Mouse (Mus musculus) right cerebral cortex, postnatal 36 days (tissue): ENCODE data around the gene Iqcf3.
A peak's percentile ranks its signal among the peaks of the same experiment; 100 is the strongest.

Experiments used
- DNase-seq, 2 experiments: peaks; one replicate each; pipeline ENCODE4 v3.0.0; 2022; ENCODE audit warnings: low spot score in 2 of 2, mixed read lengths in 1 of 2

The Iqcf3 gene

DNA sequence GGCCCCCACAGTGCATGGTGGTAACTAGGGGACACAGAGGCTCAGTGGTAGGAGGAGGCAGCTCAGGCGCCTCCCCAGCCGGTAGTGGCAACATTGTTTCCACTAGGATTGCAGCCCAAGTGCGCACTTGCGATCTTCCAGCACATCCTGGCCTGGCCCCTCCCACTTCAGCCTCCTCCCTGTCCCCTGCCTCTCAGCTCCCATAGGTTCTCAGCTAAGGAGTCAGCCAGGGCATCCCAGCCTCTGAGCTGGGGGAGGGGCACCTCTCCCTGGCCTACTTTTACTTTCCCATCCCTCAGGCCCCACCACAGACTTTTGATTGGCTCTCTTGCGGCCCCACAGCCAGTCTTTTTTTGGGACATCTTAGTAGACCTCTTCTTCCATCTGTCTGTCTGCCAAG is 89.5 kb downstream of the Iqcf3 start:
- no peak for DNase-seq

DNA sequence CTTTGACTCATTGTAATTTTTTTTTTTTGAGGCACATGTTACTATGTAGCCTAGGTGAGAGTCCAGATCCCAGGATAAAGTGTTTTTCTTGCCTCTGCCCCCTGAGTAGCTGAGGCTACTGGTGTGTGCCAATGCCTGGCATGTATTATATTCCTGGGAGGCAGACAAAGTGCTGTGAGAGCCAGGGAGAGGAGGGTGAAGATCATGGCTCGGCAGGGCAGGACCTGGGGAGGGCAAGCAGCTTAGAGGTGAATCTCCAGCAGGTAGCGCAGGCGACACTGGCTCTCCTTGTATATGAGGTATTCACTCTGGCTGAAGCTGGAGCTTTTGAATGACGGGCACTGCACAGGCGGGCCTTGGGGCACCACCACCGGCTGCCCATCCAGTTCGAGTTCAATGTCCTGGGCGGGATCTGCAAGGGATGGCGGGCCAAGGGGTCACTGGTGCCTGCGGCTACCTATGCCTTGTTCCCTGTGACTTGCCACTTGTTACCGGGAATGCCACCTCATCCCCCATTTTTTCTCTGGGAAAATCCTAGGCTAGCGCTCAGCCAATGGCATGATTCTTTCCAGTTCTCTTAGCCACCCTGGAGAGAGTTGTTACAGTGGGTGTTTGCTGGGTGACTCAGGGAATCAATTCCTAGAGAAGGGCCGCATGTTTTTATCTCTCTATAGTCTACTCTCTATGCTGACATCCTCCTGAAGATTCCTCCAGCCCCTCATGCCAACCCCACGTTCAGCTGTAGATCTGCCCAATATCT is 90.3 kb downstream of the Iqcf3 start:
- DNase-seq, result no peak

- DNase-seq, result no peak
Observed at GRCm38 (mm10) chr9:106469776-106470175, 91.7 kb downstream of the Iqcf3 start.

DNA sequence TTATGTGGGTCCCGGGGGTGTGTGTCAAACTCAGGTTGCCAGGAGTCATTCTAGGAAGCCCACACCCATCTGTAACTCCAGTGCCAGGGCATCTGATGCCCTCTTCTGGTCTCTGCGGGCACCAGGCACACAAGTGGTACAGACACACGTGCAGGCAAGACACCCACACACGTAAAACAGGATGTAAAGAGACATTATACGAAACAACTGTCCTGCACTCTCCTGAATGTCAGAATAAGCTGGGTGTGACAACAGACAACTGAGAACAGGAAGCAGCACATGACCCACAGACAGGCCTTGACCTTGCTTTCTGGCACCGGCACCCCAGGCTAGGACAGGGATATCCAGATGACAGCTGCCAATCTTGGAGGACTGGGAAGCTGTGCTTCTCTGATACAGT is 92.1 kb downstream of the Iqcf3 start:
- no peak for DNase-seq

- DNase-seq, result no peak
Observed at GRCm38 (mm10) chr9:106467746-106468145, 93.7 kb downstream of the Iqcf3 start.

- DNase-seq, result no peak
Observed at GRCm38 (mm10) chr9:106466721-106467120, 94.7 kb downstream of the Iqcf3 start.

DNA sequence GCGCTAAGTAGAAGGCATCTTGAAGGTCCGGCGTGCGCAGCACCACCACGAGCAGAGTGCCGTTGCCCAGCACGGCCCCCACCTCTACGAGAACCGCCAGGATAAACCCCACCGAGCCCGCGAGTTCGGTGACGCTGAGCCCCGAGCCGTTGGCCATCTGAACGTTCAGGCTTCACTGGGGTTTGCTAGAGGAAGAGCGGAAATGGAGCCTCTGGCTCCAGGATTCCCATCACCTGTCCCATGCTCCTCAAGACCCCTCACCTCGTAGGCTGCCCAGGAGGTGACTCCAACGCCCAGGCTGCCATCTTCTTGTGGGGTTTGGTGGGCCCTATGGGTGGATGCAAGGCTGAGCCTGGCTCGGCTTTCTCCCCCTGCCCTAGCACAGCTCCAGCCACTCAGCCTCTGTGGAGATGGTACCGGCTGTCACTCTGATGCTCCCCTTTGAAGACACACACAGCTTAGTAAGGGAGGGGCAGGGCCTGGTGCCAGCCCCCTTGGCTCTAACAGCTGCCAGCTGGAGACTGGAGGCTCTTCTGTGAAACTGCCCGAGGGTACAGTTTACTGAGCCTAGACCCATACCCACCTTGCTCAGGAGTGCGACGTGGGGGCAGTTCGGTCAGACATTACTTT is 95.7 kb downstream of the Iqcf3 start, which contains the start of gene Gpr62:
Gpr62 (minus strand) TSS at position 368 of the 630 bp plus-strand sequence.
- no peak for DNase-seq

- peak; percentile 55 to 64 for DNase-seq
Observed at GRCm38 (mm10) chr9:106464751-106465541, 96.5 kb downstream of the Iqcf3 start.

- no peak for DNase-seq
Observed at GRCm38 (mm10) chr9:106463122-106464063, 98.0 kb downstream of the Iqcf3 start.

GRCm38 (mm10) chr9:106462430-106462800 is 99.0 kb downstream of the Iqcf3 start:
- DNase-seq, result no peak

DNA sequence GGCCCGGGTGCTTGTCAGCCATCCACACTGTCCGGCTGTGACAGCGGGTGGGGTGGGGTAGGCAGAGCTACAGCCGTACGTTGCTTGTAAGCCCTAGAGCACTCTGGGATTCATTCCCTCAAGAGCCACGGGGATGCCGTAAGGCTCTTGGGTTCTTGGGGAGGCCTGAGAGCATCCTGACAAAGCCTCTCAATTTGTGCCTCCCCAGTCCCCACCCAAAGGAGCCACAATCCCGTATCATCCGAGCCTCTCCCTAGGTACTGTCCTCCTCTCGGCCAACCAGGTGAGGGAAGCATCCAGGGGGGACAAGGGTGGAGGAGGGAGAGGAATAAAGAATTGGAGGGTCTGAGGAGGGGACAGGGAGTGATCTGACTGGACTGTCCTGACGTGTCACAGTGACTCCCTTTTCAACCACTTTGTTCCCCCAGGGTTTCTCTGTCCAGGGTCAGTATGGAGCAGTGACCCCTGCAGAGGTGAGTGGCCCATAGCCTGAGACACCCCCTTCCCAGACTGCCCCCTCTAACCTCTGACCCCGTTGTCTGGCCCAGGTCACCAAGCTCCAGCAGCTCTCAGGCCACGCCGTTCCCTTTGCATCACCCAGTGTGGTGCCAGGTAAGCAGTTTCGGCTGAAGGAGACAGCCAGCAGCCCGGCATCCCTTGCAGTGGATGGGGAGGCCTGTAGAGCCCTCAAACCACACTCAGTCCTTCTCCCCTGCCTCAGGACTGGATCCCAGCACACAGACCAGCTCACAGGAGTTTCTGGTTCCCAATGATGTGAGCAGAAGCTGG is 99.6 kb downstream of the Iqcf3 start:
- DNase-seq, result no peak

DNA sequence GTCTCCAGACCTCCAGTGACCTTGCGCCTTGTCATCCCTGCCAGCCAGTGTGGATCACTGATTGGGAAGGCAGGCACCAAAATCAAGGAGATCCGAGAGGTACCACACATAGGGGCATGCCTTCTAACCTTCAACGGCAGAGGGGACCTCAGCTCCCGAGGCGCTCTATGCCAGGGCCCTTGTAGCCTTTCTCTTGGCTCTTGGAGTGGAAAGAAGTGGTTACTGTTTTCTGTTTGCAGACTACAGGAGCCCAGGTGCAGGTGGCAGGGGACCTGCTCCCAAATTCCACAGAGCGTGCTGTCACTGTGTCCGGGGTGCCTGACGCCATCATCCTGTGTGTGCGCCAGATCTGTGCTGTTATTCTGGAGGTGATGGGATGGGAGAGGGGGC is 100.4 kb downstream of the Iqcf3 start:
- no peak for DNase-seq

GRCm38 (mm10) chr9:106460401-106461025 is 100.9 kb downstream of the Iqcf3 start:
- DNase-seq, result no peak

- no peak for DNase-seq
Observed at GRCm38 (mm10) chr9:106459946-106460345, 101.5 kb downstream of the Iqcf3 start.

DNA sequence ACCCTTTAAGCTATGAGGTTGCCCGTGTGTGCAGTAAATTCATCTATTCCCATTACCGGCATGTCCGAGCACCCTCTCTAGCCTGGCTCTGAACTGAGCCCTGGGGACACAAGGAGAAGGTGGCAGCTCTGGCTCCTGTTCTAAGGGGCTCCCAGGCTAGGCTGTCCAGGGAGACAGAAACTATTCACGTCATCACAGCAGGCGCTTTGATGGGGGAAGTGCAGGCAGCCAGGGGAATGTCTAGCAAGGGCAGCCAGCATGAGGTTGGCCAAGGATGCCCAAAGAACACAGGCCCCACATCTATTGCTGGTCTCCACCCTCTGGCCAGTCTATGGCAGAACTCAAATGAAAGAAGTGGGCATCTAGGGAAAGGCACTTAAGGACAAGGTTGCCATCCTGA is 103.5 kb downstream of the Iqcf3 start:
- no peak for DNase-seq

DNA sequence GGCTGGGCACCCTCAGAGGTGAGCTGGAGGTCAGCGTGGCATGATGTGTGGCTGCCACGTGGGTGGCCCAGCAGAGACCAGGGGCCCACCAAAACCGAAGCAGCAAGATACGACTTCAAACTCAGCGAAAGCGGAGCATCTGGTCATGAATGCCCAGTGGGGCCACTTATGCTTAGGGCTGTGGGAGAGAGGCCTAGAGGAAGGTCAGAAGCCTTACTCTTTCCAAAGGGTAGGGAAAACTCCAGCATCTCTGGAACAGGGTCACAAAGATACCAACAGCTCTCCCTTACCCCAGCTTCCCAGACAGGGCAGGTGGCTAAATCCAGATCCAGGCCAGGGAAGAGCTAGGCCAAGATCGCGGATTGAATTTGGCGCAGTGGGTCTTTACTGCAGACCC is 104.3 kb downstream of the Iqcf3 start:
- DNase-seq, result no peak

DNA sequence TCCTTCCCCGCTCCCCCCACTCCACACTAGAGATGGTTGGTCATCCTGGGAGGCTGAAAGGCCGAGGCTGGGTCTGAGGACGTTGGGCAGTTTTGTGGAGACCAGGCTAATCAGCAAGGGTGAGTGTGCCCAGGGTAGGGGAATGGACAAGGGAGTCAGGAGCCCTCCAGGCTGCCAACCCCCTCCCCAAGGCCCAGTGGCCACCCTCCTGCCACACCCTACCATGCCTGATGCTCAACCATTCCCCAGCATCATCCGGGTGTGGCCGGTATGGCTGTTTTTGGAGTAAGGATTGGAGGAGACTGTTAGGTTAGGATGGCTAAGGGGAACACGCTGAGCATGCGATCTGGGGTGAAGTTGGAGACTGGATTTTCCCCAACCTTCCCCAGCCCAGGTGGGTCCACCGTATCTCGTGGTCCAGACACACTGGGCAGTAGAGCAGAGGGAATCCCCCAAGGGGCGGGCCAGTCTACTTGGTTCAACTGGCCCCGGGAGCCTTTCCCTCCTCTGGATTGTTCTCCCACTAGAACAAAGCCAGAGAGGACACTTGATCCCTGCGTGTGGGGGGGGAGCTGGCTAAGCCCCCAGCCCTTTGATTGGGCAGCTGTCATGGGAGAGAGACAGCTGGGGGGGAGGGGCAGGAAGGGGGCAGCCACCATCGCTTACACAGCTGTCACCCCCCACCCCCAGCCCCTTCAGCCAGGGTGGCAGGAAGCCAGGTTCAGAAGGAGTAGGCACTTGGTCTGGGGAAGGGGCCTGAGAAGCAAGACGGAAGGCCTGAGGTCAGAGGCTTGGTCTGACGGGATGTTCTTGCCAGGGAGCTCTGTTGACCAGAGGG is 104.9 kb downstream of the Iqcf3 start:
- DNase-seq, result no peak

GRCm38 (mm10) chr9:106454888-106455681 is 106.3 kb downstream of the Iqcf3 start:
- DNase-seq, result no peak
